Mouse (Mus musculus) ES-E14 (cell line): ENCODE results near the gene Tnks2. TPM values are rescaled to one million over a fixed set of nuclear protein-coding genes. Genes with fewer than 3 reads are reported as not detected.
"Not testable (repeated sequence)": the region's sequence is repeated elsewhere in the genome, so short reads cannot be mapped to it uniquely, and the experiment has no call there.

Source experiments
- DNase-seq: peaks from one replicate; pipeline ENCODE4 v3.0.0-alpha.2; 2013; ENCODE audit warnings: low read depth, low spot score
- H3K27ac ChIP-seq: 2 replicates; pipeline ENCODE4 v1.5.1; 2012; ENCODE audit warnings: low read depth, mild to moderate bottlenecking, low read length, moderate library complexity, mixed read lengths; ENCODE audit not compliant: poor library complexity, insufficient read depth, severe bottlenecking
- H3K36me3 ChIP-seq: 2 replicates; pipeline ENCODE4 v1.6.1; 2012; ENCODE audit warnings: mild to moderate bottlenecking, low read length, moderate library complexity, mixed read lengths; ENCODE audit not compliant: control insufficient read depth, poor library complexity, insufficient read depth, severe bottlenecking
- H3K4me1 ChIP-seq, 2 experiments: fragments of 150-350 bp in 1 of 2; sonication (generic) in 1 of 2; 2 replicates each; pipeline ENCODE4 v1.6.1; 2012; ENCODE audit warnings: low read length in 2 of 2, mild to moderate bottlenecking in 1 of 2, mixed read lengths in 1 of 2; ENCODE audit not compliant: control insufficient read depth in 2 of 2, insufficient read depth in 2 of 2, poor library complexity in 1 of 2
- H3K4me3 ChIP-seq, 2 experiments: fragments of 150-350 bp in 1 of 2; sonication (generic) in 1 of 2; 2 replicates each; pipeline ENCODE4 v1.5.1; 2012; ENCODE audit warnings: low read length in 2 of 2, low read depth in 1 of 2, mild to moderate bottlenecking in 1 of 2, mixed read lengths in 1 of 2; ENCODE audit not compliant: insufficient read depth in 1 of 2, poor library complexity in 1 of 2, severe bottlenecking in 1 of 2
- H3K9ac ChIP-seq: 2 replicates; pipeline ENCODE4 v1.6.1; 2012; ENCODE audit warnings: low read depth, mild to moderate bottlenecking, low read length, mixed read lengths; ENCODE audit not compliant: poor library complexity, insufficient read depth, severe bottlenecking
- H3K9me3 ChIP-seq: fragments of 150-350 bp; sonication (generic); 2 replicates; pipeline ENCODE4 v1.6.1; 2012; ENCODE audit warnings: low read depth, mild to moderate bottlenecking, low read length; ENCODE audit not compliant: control insufficient read depth, insufficient read depth
- CHD2 ChIP-seq: IDR thresholded peaks from 2 replicates; pipeline ENCODE4 v1.6.1; 2014; ENCODE audit warnings: mild to moderate bottlenecking, low read depth, low read length, inconsistent platforms
- HCFC1 ChIP-seq: IDR thresholded peaks from 2 replicates; pipeline ENCODE4 v1.6.1; 2012; ENCODE audit warnings: low read length, inconsistent platforms, borderline replicate concordance; ENCODE audit not compliant: insufficient read depth
- MAFK ChIP-seq: IDR thresholded peaks from 2 replicates; pipeline ENCODE4 v1.6.1; 2014; ENCODE audit warnings: mild to moderate bottlenecking, low read depth, low read length, inconsistent platforms; ENCODE audit not compliant: insufficient read depth
- ZC3H11A ChIP-seq: IDR thresholded peaks from 2 replicates; pipeline ENCODE4 v1.6.1; 2012; ENCODE audit warnings: low read depth, mild to moderate bottlenecking, inconsistent platforms, low read length, borderline replicate concordance
- ZNF384 ChIP-seq: IDR thresholded peaks from 2 replicates; pipeline ENCODE4 v1.6.1; 2012; ENCODE audit warnings: low read depth, low read length, inconsistent platforms
- in situ Hi-C, 2 experiments: fragments of 600-800 bp; cut with MboI; formaldehyde crosslinking; loops; one replicate each; pipeline ENCODE4 v1.15.1; 2025; ENCODE audit warnings: low sequenced_read_pairs in 2 of 2, inconsistent platforms in 1 of 2; ENCODE audit not compliant: unreplicated experiment in 2 of 2
- total RNA-seq: library from RNA; depleted of rRNA; stranded (reverse); fragments of 300-350 nt; gene quantifications from 2 replicates; pipeline ENCODE4 v1.2.3, GENCODE M21; 2012

Gene Tnks2
- total RNA-seq, 1 experiment, result 289 TPM

DNA sequence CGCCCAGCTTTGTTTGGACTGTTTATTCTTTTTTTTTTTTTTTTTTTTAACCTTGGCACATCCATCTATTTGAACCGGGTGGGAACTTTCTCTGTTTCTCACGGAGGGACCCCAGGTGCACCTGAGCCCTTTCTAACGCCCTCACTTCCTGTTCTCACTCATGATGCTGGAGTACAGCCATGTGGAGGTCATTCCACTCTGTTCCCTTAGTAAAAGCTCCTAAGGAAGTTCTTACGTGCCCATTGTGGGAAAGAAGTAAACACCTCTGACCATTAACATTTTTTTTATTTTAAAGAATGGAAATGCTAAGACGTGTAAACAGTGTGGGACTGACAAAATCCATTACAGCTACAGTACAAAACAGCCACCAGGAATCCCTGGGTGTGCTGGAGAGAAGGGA, 14.8 kb upstream of the Tnks2 start:
- Histone ChIP-seq H3K27ac (no peak overlapping the region), H3K9me3 (no peaks in the 10 kb centered on the region), H3K36me3 (no peaks in the 10 kb centered on the region), H3K4me3 (no peak overlapping the region), H3K4me1 (peaks cover 0 to 2% of the 10 kb centered on the region in 2 experiments; a peak in 1 of 4 replicates), H3K9ac (no peak overlapping the region)
- TF ChIP-seq ZC3H11A (no peak), ZNF384 (peak; percentile 83; the same call in 1 of the 2 replicates), CHD2 (no peak)
- no peak for DNase-seq
- in situ Hi-C loops, result no loop called here

DNA sequence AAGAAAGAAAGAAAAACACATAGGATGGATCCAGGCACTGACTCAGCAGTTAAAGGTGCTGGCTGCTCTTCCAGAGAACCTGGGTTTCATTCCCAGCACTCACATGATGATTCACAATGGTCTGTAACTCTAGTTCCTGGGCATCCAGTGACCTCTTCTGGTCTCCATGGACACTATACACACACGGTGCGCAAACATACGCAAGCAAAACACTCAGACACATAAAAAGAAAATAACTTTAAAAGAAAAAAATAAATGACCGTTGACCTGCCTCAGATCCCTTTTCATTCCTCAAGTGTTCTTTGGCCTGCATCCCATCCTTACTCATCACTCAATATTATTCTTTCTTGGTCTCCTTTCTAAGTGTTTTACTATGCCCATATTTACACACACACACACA, 13.6 kb upstream of the Tnks2 start:
- no peak for DNase-seq
- no peaks in the 10 kb centered on the region for H3K36me3 ChIP-seq
- peaks cover 0 to 2% of the 10 kb centered on the region in 2 experiments; a peak in 1 of 4 replicates for H3K4me1 ChIP-seq
- in situ Hi-C loops, result no loop called here
- no peak overlapping the region for H3K9ac ChIP-seq
- TF ChIP-seq CHD2, result no peak
- TF ChIP-seq MAFK, result 0 out of 2 replicates have a peak, but pooled peaks have one; percentile 17
- H3K27ac ChIP-seq, result no peak overlapping the region
- H3K9me3 ChIP-seq, result no peaks in the 10 kb centered on the region
- H3K4me3 ChIP-seq, result no peak overlapping the region

DNA sequence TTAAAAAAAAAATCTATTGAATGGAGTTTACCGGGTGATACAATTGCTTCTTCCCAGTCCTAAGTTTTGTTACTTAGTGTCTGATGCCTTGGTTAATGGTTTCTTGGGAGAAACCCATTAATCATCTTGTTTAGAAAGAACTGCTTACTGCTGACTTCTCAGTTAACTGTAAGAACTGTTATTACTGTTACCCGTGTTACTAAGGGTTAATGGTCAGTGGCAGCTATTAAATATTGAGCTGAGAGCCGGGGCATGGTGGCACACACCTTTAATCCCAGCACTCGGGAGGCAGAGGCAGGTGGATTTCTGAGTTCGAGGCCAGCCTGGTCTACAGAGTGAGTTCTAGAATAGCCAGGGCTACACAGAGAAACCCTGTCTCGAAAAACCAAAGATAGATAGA, 12.7 kb upstream of the Tnks2 start:
- H3K27ac ChIP-seq, in situ Hi-C loops, DNase-seq, H3K4me3 ChIP-seq, H3K36me3 ChIP-seq, H3K9me3 ChIP-seq, H3K9ac ChIP-seq, H3K4me1 ChIP-seq: not testable (repeated sequence)

DNA sequence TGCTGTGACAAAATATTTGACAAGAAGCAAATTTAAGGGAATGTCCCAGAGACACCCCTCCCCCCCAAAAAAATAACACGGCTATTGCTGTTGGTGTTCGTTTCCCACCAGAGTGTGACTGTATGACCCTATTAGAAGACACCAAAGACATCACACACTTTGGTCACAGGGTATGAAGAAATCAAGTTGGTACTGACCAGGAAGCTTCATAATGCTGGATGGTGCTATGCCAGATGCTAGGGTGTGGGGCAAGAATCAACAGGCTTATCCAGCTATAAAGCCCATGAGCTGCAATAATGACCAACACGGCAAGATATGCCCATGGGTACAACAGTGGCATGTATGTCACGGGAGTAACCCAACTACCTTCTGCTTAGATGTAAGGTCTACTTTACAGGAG, 11.3 kb upstream of the Tnks2 start:
- TF ChIP-seq ZNF384 (no peak), MAFK (no peak), ZC3H11A (no peak), CHD2 (no peak), HCFC1 (no peak)
- in situ Hi-C loops, result no loop called here
- Histone ChIP-seq H3K27ac (no peak overlapping the region), H3K4me1 (no peaks in the 10 kb centered on the region), H3K4me3 (no peak overlapping the region), H3K9ac (no peak overlapping the region), H3K9me3 (no peaks in the 10 kb centered on the region), H3K36me3 (no peaks in the 10 kb centered on the region)
- DNase-seq, result no peak

DNA sequence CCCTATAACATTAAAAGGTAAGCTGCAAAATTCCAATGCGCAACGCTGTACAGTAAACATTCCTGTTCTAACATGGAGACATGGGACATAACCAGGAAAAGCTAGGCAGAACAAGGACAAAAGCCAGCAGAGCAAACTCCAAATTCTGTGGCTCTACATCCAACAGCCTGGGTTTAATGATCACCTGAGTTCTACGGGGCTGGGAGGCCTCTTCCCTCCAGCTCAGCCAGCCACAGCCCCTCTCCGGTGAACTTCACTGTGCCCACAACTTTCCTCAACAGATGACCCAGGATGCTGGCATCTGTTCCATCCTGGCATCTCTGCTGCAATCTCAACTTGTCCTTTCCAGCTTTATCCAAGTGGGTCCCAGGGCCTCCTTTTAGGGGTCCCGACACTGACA, 6.4 kb upstream of the Tnks2 start:
- H3K9ac ChIP-seq, result no peak overlapping the region
- no peak overlapping the region for H3K27ac ChIP-seq
- no peaks in the 10 kb centered on the region for H3K9me3 ChIP-seq
- no peak for DNase-seq
- H3K4me3 ChIP-seq, result no peak overlapping the region
- in situ Hi-C loops, result no loop called here
- TF ChIP-seq ZC3H11A, result no peak
- TF ChIP-seq HCFC1, result no peak
- no peak for TF ChIP-seq ZNF384
- no peak for TF ChIP-seq MAFK
- TF ChIP-seq CHD2, result no peak
- H3K36me3 ChIP-seq, result no peaks in the 10 kb centered on the region
- no peaks in the 10 kb centered on the region for H3K4me1 ChIP-seq
